Mouse (Mus musculus) lung, embryonic 14.5 days (tissue): ENCODE data around the gene C5ar2. TPM values are rescaled to one million over a fixed set of nuclear protein-coding genes. Genes with fewer than 3 reads are reported as not detected.
"Not testable (repeated sequence)": the region's sequence is repeated elsewhere in the genome, so short reads cannot be mapped to it uniquely, and the experiment has no call there.

Experiments
- ATAC-seq: fragments of 200-750 bp; cut with Nextera tagmentation; 2 replicates; pipeline ENCODE4 v1.8.0; 2017; ENCODE audit warnings: mild to moderate bottlenecking, moderate TSS enrichment, moderate library complexity; ENCODE audit not compliant: insufficient read depth
- DNase-seq: peaks from one replicate; pipeline ENCODE4 v3.0.0-alpha.2; 2015
- H3K27ac ChIP-seq: fragments of 300-500 bp; sonication (generic); 2 replicates; pipeline ENCODE4 v1.5.1; 2014; ENCODE audit warnings: low read depth, mild to moderate bottlenecking, moderate library complexity
- H3K27me3 ChIP-seq: fragments of 300-500 bp; sonication (generic); 2 replicates; pipeline ENCODE4 v1.6.1; 2014; ENCODE audit warnings: low read length, control low read depth; ENCODE audit not compliant: insufficient read depth
- H3K36me3 ChIP-seq: fragments of 300-500 bp; sonication (generic); 2 replicates; pipeline ENCODE4 v1.6.1; 2014; ENCODE audit warnings: control low read depth; ENCODE audit not compliant: insufficient read depth
- H3K4me1 ChIP-seq: fragments of 300-500 bp; sonication (generic); 2 replicates; pipeline ENCODE4 v1.6.1; 2014; ENCODE audit warnings: antibody characterized with exemption, control low read depth; ENCODE audit not compliant: insufficient read depth
- H3K4me2 ChIP-seq: fragments of 300-500 bp; sonication (generic); 2 replicates; pipeline ENCODE4 v1.6.1; 2014; ENCODE audit warnings: mild to moderate bottlenecking
- H3K4me3 ChIP-seq: fragments of 300-500 bp; sonication (generic); 2 replicates; pipeline ENCODE4 v1.5.1; 2014; ENCODE audit warnings: low read depth, low read length
- H3K9ac ChIP-seq: fragments of 300-500 bp; sonication (generic); 2 replicates; pipeline ENCODE4 v1.6.1; 2014
- H3K9me3 ChIP-seq: fragments of 300-500 bp; sonication (generic); 2 replicates; pipeline ENCODE4 v1.6.1; 2016; ENCODE audit warnings: low read depth, low read length, control low read depth
- CTCF ChIP-seq: IDR thresholded peaks from 2 replicates; pipeline ENCODE4 v1.5.1; 2016; ENCODE audit warnings: antibody characterized with exemption, low read depth
- WGBS: fragments of 180-500 bp; shearing (Covaris S2); extraction: QIAGEN DNeasy Blood & Tissue Kit; methylation state at CpG from one replicate; pipeline ENCODE4 v1.1.7; 2014; 5-methylcytosine and 5-hydroxymethylcytosine counted together
- polyA plus RNA-seq: library from polyadenylated mRNA; unstranded; fragments of >200 nt; fragmentation: Nextera tagmentation; extraction: Ambion mirVana; gene quantifications from 2 replicates; pipeline ENCODE4 v1.2.1, GENCODE M21; 2014

C5ar2 gene
- polyA plus RNA-seq, 1 experiment from 2014 or later, result 0.05 TPM

GRCm38 (mm10) chr7:16282334-16282733 lies 38.4 kb upstream of the C5ar2 start:
- no peak overlapping the region for H3K4me2 ChIP-seq
- H3K9ac ChIP-seq, result no peak overlapping the region
- DNase-seq, result no peak
- H3K9me3 ChIP-seq, result no peaks in the 10 kb centered on the region
- no peak for ATAC-seq
- H3K36me3 ChIP-seq, result peaks cover 67% of the 10 kb centered on the region
- 85% methylated on average over 13 of the region's 13 CpGs for WGBS
- H3K4me1 ChIP-seq, result no peaks in the 10 kb centered on the region
- no peaks in the 10 kb centered on the region for H3K27me3 ChIP-seq
- TF ChIP-seq CTCF, result no peak
- no peak overlapping the region for H3K27ac ChIP-seq
- H3K4me3 ChIP-seq, result no peak overlapping the region

DNA sequence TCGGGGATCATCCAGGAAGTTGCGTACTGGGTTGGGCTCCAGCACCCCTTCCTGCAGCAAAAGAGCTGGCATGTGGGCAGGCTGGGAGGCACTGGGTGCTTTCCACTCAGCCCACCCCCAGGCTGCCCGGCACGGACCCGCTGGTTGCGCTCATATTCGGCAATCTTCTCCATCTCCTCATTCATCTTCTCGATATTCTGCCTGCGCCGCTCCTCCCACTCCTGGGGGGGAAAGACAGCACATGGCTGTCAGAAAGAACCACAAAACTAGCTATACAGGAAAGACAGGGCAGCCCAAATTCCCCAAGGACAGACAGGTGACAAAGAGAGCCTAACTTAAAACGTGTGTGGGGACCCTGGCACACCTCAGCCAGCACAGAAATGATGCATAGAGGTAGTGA lies 36.8 kb upstream of the C5ar2 start:
- Histone ChIP-seq H3K36me3 (peaks cover 83% of the 10 kb centered on the region), H3K4me2 (no peak overlapping the region), H3K27me3 (no peaks in the 10 kb centered on the region), H3K9me3 (no peaks in the 10 kb centered on the region), H3K9ac (no peak overlapping the region), H3K27ac (no peak overlapping the region), H3K4me1 (no peaks in the 10 kb centered on the region), H3K4me3 (no peak overlapping the region)
- WGBS, result 77% methylated on average over 11 of the region's 11 CpGs
- TF ChIP-seq CTCF, result no peak
- ATAC-seq (no peak), DNase-seq (no peak)

DNA sequence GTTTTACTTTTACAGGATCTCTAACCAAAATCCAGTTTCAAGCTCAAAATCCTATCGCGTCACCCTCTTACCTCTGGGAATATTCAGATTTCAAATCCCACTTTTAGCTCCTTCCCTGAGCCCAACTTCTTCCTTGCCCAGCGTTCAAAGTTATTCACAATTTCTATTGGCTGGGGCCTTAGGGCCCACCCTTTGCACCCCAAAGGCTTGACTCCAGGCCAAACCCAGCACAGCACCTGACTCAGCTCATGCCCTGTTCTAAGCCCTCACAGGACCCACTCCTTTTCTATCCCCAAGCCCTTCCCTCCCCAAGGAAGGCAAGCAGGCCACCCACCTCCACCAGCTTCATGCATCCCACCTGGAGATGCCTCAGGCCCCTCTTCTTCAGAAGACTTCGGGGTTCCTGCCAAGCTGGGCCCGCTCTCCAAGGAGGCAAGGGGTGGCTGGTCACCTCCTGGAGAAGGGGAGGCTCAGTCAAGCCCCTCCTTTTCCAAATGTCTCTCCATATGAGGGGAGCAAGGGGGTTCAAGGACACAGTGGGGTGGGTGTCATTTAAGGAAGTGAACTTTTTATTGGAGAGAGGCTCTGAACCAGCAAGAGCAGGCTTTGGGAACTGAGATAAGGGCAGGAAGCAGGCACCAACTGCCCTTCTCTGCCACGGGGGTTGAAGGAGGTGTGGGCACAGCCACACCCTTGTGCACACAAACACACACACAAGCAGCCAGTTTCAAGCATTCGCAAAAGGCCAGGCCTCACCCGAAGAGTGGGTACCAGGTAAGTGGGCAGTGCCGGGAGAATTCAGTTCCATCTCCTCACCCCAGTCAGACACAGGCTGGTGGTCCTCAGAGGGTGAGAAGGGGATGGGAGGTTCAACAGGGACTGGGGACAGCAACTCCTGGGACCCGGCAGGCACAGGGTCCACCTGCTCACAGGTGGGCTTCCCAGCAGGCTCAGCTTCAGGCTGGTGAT lies 31.3 kb upstream of the C5ar2 start:
- Histone ChIP-seq H3K27ac (no peak overlapping the region), H3K9ac (no peak overlapping the region), H3K4me3 (no peak overlapping the region; the same call in 1 of the 2 replicates), H3K36me3 (peaks cover 46% of the 10 kb centered on the region), H3K27me3 (no peaks in the 10 kb centered on the region), H3K4me2 (peak overlapping the region; percentile 89), H3K4me1 (peaks cover 6% of the 10 kb centered on the region), H3K9me3 (no peaks in the 10 kb centered on the region)
- TF ChIP-seq CTCF, result no peak
- no peak for DNase-seq
- no peak for ATAC-seq
- WGBS, result 86% methylated on average over 10 of the region's 10 CpGs

DNA sequence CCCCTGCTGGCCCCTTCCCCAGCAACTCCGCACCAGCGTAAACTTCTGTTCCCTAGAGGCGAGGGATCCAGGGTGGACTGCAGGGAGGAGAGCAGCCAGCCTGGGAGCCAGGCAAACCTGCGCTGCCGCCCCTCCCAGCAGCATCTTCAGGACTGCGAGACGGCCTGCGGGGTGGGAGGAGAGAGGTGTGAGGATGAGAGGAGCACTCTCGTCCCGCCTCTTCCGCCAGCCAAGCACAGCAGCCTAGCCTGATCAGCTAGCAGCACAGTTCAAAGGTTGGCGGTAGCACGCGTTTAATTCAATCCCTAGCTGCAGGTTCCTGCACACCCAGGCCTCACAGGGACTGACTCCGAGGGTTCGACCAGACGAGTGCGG lies 29.8 kb upstream of the C5ar2 start:
- Histone ChIP-seq H3K4me1 (peaks cover 6% of the 10 kb centered on the region), H3K9ac (peak overlapping the region; percentile 81), H3K9me3 (no peaks in the 10 kb centered on the region), H3K4me2 (peak overlapping the region; percentile 89), H3K36me3 (peaks cover 37% of the 10 kb centered on the region), H3K27me3 (no peaks in the 10 kb centered on the region), H3K27ac (peak overlapping the region; percentile 93), H3K4me3 (peak overlapping the region; percentile 77)
- WGBS, result 1% methylated on average over 18 of the region's 18 CpGs
- no peak for TF ChIP-seq CTCF
- DNase-seq (peak; percentile 85), ATAC-seq (peak; percentile 77)

DNA sequence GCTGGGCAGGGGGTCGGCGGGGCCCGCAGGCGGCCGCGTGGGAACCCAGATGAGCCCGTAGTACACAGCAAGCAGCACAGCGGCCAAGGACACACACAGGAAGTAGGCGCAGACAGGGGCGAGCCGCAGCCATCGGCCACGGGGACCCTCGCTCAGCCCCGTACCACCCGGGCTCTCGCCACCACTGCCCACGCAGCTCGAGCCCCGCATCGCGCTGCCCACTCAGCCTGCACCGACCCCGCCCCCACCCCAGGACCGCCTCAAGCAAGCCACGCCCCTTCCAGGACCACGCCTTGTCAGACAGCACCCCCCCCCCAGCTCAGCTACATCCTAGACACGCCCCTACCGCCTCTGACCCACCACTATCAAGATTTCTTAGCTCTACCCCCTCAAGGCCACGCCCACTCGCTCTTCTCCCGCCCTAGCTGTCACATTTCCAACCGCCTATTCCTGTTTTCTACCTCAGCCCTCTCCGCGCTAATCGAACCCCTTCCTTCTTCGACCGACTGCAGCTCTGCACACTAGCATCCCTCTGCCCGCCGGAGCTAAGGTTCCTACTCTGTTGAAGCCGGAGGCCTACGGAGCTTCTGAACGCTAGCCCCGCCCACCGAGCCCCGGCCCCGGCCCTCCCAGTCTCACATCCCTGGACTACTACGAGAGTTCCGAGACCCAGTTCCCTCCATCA lies 29.3 kb upstream of the C5ar2 start, which contains the start of gene Inafm1:
Gene Inafm1, minus strand, starts transcription at position 537 of the 685 bp plus-strand sequence.
- Histone ChIP-seq H3K9me3 (no peaks in the 10 kb centered on the region), H3K27me3 (no peaks in the 10 kb centered on the region), H3K4me1 (peaks cover 6% of the 10 kb centered on the region), H3K36me3 (peaks cover 31% of the 10 kb centered on the region), H3K4me3 (peak within 1 kb of the TSS; percentile 77), H3K9ac (peak within 1 kb of the TSS; percentile 81), H3K27ac (peak within 1 kb of the TSS; percentile 96), H3K4me2 (peak within 1 kb of the TSS; percentile 89)
- WGBS, result 1% methylated on average over 39 of the region's 49 CpGs
- DNase-seq (peak; percentile 97), ATAC-seq (peak; percentile 81)
- TF ChIP-seq CTCF, result no peak

DNA sequence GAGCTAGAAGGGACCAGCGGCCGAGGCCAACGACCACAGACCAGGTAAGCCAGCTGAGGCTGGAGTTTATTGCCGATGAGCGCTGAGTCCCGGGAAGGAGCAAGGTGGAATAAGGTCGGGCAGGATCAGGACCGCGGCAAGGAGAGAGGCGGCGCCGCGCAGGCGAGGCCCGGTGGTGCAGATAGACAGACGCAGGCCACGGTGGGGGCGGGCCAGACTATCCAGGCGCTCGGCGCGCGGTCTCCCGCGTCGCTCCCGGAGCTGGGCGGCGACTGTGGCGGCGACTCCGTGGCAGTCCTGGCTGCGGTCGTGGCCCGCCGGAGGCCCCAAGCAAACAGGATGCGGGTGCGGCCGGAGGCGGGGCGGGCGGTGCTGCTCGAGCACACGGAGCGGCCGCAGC lies 28.7 kb upstream of the C5ar2 start:
- WGBS, result under 1% methylated on average over 46 of the region's 46 CpGs

DNA sequence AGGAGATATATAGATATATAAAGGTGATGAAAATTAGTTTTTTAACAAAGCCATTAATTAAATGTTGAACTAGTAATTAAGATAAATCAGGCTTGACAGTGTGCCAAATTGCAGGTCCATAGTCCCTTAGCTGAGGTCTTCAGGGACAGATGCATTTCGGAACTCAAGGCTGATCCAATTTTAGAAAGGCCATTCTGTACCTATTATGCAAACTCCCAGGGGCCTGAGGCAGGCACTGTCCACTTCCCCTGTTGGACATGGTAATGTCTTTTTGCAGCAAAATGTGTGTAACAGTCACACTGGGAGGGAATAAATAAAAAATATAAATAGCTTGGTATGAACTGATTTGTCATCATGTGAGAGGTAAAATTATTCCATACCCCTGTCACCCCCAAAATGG lies 27.2 kb upstream of the C5ar2 start:
- Histone ChIP-seq H3K36me3 (peaks cover 11% of the 10 kb centered on the region), H3K4me2 (no peak overlapping the region; the same call in 1 of the 2 replicates), H3K27ac (no peak overlapping the region), H3K9ac (no peak overlapping the region), H3K4me1 (peaks cover 6% of the 10 kb centered on the region), H3K27me3 (no peaks in the 10 kb centered on the region), H3K9me3 (no peaks in the 10 kb centered on the region), H3K4me3 (no peak overlapping the region)
- WGBS, result 82% methylated on average over 1 of the region's 1 CpGs
- no peak for TF ChIP-seq CTCF
- ATAC-seq (no peak), DNase-seq (no peak)

More for the DNA sequence above, 28.7 kb upstream of the C5ar2 start:
- H3K9ac ChIP-seq, result peak overlapping the region; percentile 81
- peak overlapping the region; percentile 77 for H3K4me3 ChIP-seq
- peak; percentile 78 for DNase-seq
- peak overlapping the region; percentile 89 for H3K4me2 ChIP-seq
- peaks cover 6% of the 10 kb centered on the region for H3K4me1 ChIP-seq
- no peaks in the 10 kb centered on the region for H3K27me3 ChIP-seq
- H3K36me3 ChIP-seq, result peaks cover 26% of the 10 kb centered on the region
- ATAC-seq, result peak; percentile 83
- H3K27ac ChIP-seq, result peak overlapping the region; percentile 96
- TF ChIP-seq CTCF, result peak; percentile 35; the same call in 1 of the 2 replicates
- H3K9me3 ChIP-seq, result no peaks in the 10 kb centered on the region

DNA sequence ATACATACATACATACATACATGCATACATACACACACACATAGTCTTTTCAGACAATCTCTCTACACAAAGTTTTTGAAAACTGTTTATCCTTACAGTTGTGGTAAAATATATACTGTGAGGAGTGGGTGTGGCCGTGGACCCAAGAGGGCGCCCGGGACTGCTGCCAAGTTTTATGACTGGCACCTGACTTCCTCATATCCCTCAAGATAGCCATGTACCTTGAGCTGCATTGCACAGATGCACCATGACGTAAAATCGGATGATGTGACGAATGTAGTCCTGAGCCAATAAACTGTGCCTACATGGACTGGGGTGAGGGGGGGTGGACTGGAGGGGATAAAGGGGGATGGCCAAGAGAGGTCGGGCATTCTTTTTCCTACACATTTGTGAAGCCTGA lies 22.6 kb upstream of the C5ar2 start:
- H3K9me3 ChIP-seq, ATAC-seq, H3K27me3 ChIP-seq, H3K9ac ChIP-seq, H3K36me3 ChIP-seq, H3K4me3 ChIP-seq, H3K4me2 ChIP-seq, H3K27ac ChIP-seq, DNase-seq, H3K4me1 ChIP-seq: not testable (repeated sequence)
- WGBS, result 74% methylated on average over 7 of the region's 7 CpGs
